Mouse (Mus musculus): ENCODE data around the gene Rspo4. TPM values are rescaled to one million over a fixed set of nuclear protein-coding genes. Genes with fewer than 3 reads are reported as not detected.

The Rspo4 gene
- polyA plus RNA-seq (2012; rRNA removed), result not detected in 2 replicates

- DNase-seq (ENCODE audit: low read depth), result no peak
These were observed at the start of gene Rspo4 for GRCm38 (mm10) chr2:151842648-151843226. Gene Rspo4 (plus strand): TSS chr2:151842927.

- no peak for DNase-seq (ENCODE audit: low read depth)
These were observed 27.1 kb upstream of the Rspo4 start for GRCm38 (mm10) chr2:151815586-151815985.

- DNase-seq (ENCODE audit: low read depth), result no peak
These were observed 19.6 kb downstream of the Rspo4 start for GRCm38 (mm10) chr2:151862257-151862810.

GRCm38 (mm10) chr2:151864941-151865340 lies 22.2 kb downstream of the Rspo4 start:
- no peak for DNase-seq (ENCODE audit: low read depth)

GRCm38 (mm10) chr2:151866487-151866886 lies 23.8 kb downstream of the Rspo4 start:
- no peak for DNase-seq (ENCODE audit: low read depth)

- DNase-seq (ENCODE audit: low read depth), result no peak
These were observed 25.5 kb downstream of the Rspo4 start for GRCm38 (mm10) chr2:151868196-151868595.

- no peak for DNase-seq (ENCODE audit: low read depth)
These were observed 31.8 kb downstream of the Rspo4 start for GRCm38 (mm10) chr2:151874551-151874950.

GRCm38 (mm10) chr2:151876012-151876485 lies 33.3 kb downstream of the Rspo4 start:
- no peak for DNase-seq (ENCODE audit: low read depth)

- DNase-seq (ENCODE audit: low read depth), result no peak
These were observed 35.9 kb downstream of the Rspo4 start for GRCm38 (mm10) chr2:151878645-151879044.

GRCm38 (mm10) chr2:151879760-151880159 lies 37.0 kb downstream of the Rspo4 start:
- DNase-seq (ENCODE audit: low read depth), result no peak

GRCm38 (mm10) chr2:151891031-151891430 lies 48.3 kb downstream of the Rspo4 start:
- DNase-seq (ENCODE audit: low read depth), result no peak

- DNase-seq (ENCODE audit: low read depth), result no peak
These were observed 50.5 kb downstream of the Rspo4 start for GRCm38 (mm10) chr2:151893122-151893774.

- DNase-seq (ENCODE audit: low read depth), result no peak
These were observed 51.7 kb downstream of the Rspo4 start for GRCm38 (mm10) chr2:151894209-151894980.

- DNase-seq (ENCODE audit: low read depth), result no peak
These were observed 53.2 kb downstream of the Rspo4 start for GRCm38 (mm10) chr2:151895911-151896310.

GRCm38 (mm10) chr2:151898106-151898505 lies 55.4 kb downstream of the Rspo4 start:
- no peak for DNase-seq (ENCODE audit: low read depth)

GRCm38 (mm10) chr2:151900845-151901244 lies 58.1 kb downstream of the Rspo4 start:
- DNase-seq (ENCODE audit: low read depth), result no peak

- no peak for DNase-seq (ENCODE audit: low read depth)
These were observed 60.5 kb downstream of the Rspo4 start for GRCm38 (mm10) chr2:151903267-151903666.

- DNase-seq (ENCODE audit: low read depth), result no peak
These were observed 61.2 kb downstream of the Rspo4 start for GRCm38 (mm10) chr2:151903933-151904332.

GRCm38 (mm10) chr2:151904636-151905035 lies 61.9 kb downstream of the Rspo4 start:
- DNase-seq (ENCODE audit: low read depth), result no peak

GRCm38 (mm10) chr2:151907020-151907419 lies 64.3 kb downstream of the Rspo4 start:
- no peak for DNase-seq (ENCODE audit: low read depth)

- DNase-seq (ENCODE audit: low read depth), result no peak
These were observed 66.7 kb downstream of the Rspo4 start for GRCm38 (mm10) chr2:151909386-151909785.

- DNase-seq (ENCODE audit: low read depth), result no peak
These were observed 67.8 kb downstream of the Rspo4 start for GRCm38 (mm10) chr2:151910498-151910897.

Data from gonadal fat pad, adult 2 months (tissue).